Mouse (Mus musculus): ENCODE data around the gene Slc39a13. TPM values are rescaled to one million over a fixed set of nuclear protein-coding genes. Genes with fewer than 3 reads are reported as not detected.

Gene Slc39a13
- polyA plus RNA-seq, 1 experiment = 28.0 TPM

DNA sequence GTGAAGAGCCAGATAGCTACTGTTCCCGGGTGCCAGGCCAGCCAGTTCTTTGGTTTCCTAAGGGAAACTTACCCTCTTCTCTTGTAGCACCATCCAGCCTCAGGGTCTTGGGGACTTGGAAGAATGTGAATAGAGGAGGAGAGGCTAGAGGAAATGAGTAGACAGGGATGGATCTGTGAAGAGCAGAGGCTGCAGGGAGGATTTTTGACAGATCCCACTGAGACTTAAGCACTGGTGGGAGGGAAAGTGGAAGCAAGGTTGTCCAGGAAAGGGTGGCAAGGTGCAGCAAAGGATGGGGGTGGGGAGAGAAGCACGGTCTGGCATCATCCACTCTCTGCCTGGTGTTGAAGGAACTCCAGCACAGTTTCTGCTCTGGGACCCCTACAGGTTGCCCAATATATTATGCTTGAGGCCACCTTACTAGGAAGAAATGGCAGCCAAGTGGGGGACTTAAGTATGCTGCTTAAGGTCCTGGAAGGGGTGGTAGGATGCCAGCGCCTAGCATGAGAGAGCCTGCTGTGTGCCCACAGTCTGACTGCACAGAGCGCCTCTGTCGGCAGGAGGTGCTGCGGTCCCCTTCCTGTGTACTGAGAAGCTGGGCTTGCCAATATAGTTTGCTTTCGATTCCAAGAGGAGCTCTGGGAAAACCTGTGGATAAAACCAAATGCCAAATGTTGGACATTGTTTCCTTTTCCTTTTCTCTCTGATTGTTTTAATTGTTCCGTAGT, 52.0 kb downstream of the Slc39a13 start:
- H3K36me3 ChIP-seq (replicated peaks; ENCODE audit: low read length) = peaks cover 81% of the 10 kb centered on the region
- H3K4me1 ChIP-seq = peaks cover 41% of the 10 kb centered on the region
- no peaks in the 10 kb centered on the region for H3K9me3 ChIP-seq
- no peak overlapping the region for H3K4me3 ChIP-seq (replicated peaks)
- no peaks in the 10 kb centered on the region for H3K27me3 ChIP-seq (replicated peaks)
- TF ChIP-seq GATA1 (IDR thresholded peaks at IDR 0.05; ENCODE audit: borderline replicate concordance, low read length) = no peak

DNA sequence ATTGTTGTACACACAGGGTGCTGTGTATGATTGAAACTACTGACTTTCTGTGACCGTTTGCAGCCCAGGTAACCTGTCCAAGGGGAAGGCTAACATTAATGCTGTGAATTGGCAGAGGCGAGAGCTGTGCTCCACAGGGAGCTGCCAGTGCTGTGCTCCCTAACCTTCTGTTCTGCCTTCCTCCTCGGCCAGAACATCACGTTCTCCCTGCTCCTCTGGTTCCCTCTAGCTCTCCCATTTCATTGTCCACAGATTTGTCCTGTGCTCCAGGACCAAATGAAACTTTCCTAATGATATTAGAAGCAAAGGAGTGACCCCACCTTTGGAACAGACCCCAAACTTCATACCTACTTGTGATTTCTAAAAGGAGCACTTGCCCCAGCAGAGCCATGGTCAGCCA, 54.8 kb downstream of the Slc39a13 start:
- peaks cover 95% of the 10 kb centered on the region for H3K36me3 ChIP-seq (replicated peaks; ENCODE audit: low read length)
- H3K27me3 ChIP-seq (replicated peaks) = no peaks in the 10 kb centered on the region
- H3K4me1 ChIP-seq = peaks cover 39% of the 10 kb centered on the region
- no peak overlapping the region for H3K4me3 ChIP-seq (replicated peaks)
- TF ChIP-seq FLI1 (IDR thresholded peaks at IDR 0.05; ENCODE audit: low read length) = no peak
- no peaks in the 10 kb centered on the region for H3K9me3 ChIP-seq

GRCm38 (mm10) chr2:91013881-91014280, 56.3 kb downstream of the Slc39a13 start:
- no peak for TF ChIP-seq FLI1 (IDR thresholded peaks at IDR 0.05; ENCODE audit: low read length)
- Histone ChIP-seq H3K9me3 (no peaks in the 10 kb centered on the region), H3K4me3 (replicated peaks) (no peak overlapping the region), H3K27me3 (replicated peaks) (no peaks in the 10 kb centered on the region), H3K36me3 (replicated peaks; ENCODE audit: low read length) (peaks cover 95% of the 10 kb centered on the region), H3K4me1 (peaks cover 39% of the 10 kb centered on the region)

Other genes starting within 250 kb of the Slc39a13 start
- 6.1 and 10.1 TPM in 2 replicates for gene Mtch2, start 223.3 kb downstream of the Slc39a13 start, polyA plus RNA-seq (2012; ENCODE audit: insufficient read depth, low replicate concordance)
- 0.18 TPM in 1 of 2 replicates, not detected in the other for gene C1qtnf4, start 184.6 kb downstream of the Slc39a13 start, polyA plus RNA-seq (2012; ENCODE audit: insufficient read depth, low replicate concordance)
- 2.4 and 5.0 TPM in 2 replicates for gene Kbtbd4, start 165.7 kb downstream of the Slc39a13 start, polyA plus RNA-seq (2012; ENCODE audit: insufficient read depth, low replicate concordance)
- gene Ndufs3, start 165.6 kb downstream of the Slc39a13 start, polyA plus RNA-seq (2012; ENCODE audit: insufficient read depth, low replicate concordance) = 16.0 and 56.8 TPM in 2 replicates
- gene Celf1, start 130.0 kb downstream of the Slc39a13 start, polyA plus RNA-seq (2012; ENCODE audit: insufficient read depth, low replicate concordance) = 8.0 and 10.4 TPM in 2 replicates
- gene Rapsn, start 34.8 kb downstream of the Slc39a13 start, polyA plus RNA-seq (2012; ENCODE audit: insufficient read depth, low replicate concordance) = 6.0 and 10.3 TPM in 2 replicates
- gene Psmc3, start 16.4 kb downstream of the Slc39a13 start, polyA plus RNA-seq (2012; ENCODE audit: insufficient read depth, low replicate concordance) = 29.3 and 127 TPM in 2 replicates
- gene Spi1, start 12.0 kb upstream of the Slc39a13 start, polyA plus RNA-seq (2012; ENCODE audit: insufficient read depth, low replicate concordance) = 24.1 and 123 TPM in 2 replicates
- gene Mybpc3, start 47.7 kb upstream of the Slc39a13 start, polyA plus RNA-seq (2012; ENCODE audit: insufficient read depth, low replicate concordance) = 0.20 TPM in 1 of 2 replicates, not detected in the other
- gene Madd, start 113.4 kb upstream of the Slc39a13 start, polyA plus RNA-seq (2012; ENCODE audit: insufficient read depth, low replicate concordance) = 8.8 and 14.6 TPM in 2 replicates
- 7.4 TPM in 1 of 2 replicates, not detected in the other for gene Nr1h3, start 132.4 kb upstream of the Slc39a13 start, polyA plus RNA-seq (2012; ENCODE audit: insufficient read depth, low replicate concordance)
- gene Acp2, start 132.5 kb upstream of the Slc39a13 start, polyA plus RNA-seq (2012; ENCODE audit: insufficient read depth, low replicate concordance) = 5.2 and 6.5 TPM in 2 replicates
- 0.57 TPM in 1 of 2 replicates, not detected in the other for gene Ddb2, start 166.6 kb upstream of the Slc39a13 start, polyA plus RNA-seq (2012; ENCODE audit: insufficient read depth, low replicate concordance)
- 0.47 TPM in 1 of 2 replicates, not detected in the other for gene Pacsin3, start 185.5 kb upstream of the Slc39a13 start, polyA plus RNA-seq (2012; ENCODE audit: insufficient read depth, low replicate concordance)
- 19.6 and 28.6 TPM in 2 replicates for gene Arfgap2, start 194.6 kb upstream of the Slc39a13 start, polyA plus RNA-seq (2012; ENCODE audit: insufficient read depth, low replicate concordance)